Mouse (Mus musculus) gastrocnemius, adult 8-10 months (tissue): ENCODE results near the gene Smchd1. TPM values are rescaled to one million over a fixed set of nuclear protein-coding genes. Genes with fewer than 3 reads are reported as not detected.
A peak's percentile ranks its signal among the peaks of the same experiment; 100 is the strongest.
"Not testable (repeated sequence)": the region's sequence is repeated elsewhere in the genome, so short reads cannot be mapped to it uniquely, and the experiment has no call there.

Experiments
- DNase-seq, 2 experiments: peaks; one replicate each; pipeline ENCODE4 v3.0.0; 2022; ENCODE audit warnings: low spot score in 2 of 2
- total RNA-seq, 4 experiments: library from RNA; stranded (reverse); gene quantifications; 2 replicates each; pipeline ENCODE4 v1.2.4; 2022

The Smchd1 gene
- total RNA-seq, result 1 to 10 TPM; 6.9 to 9.0 (median 8.2) TPM

GRCm38 (mm10) chr17:71474762-71475704 lies at the start of gene Smchd1:
Smchd1 (minus strand) TSS chr17:71475343.
- peak; percentile 84 to 92 for DNase-seq

GRCm38 (mm10) chr17:71510297-71510696 lies 35.2 kb upstream of the Smchd1 start:
- no peak for DNase-seq

- DNase-seq, result no peak
These were observed 31.7 kb upstream of the Smchd1 start for GRCm38 (mm10) chr17:71506832-71507231.

- no peak for DNase-seq
These were observed 20.6 kb upstream of the Smchd1 start for GRCm38 (mm10) chr17:71495784-71496183.

GRCm38 (mm10) chr17:71491332-71491686 lies 16.2 kb upstream of the Smchd1 start:
- DNase-seq, result no peak

GRCm38 (mm10) chr17:71490666-71491331 lies 15.7 kb upstream of the Smchd1 start:
- no peak for DNase-seq

- DNase-seq, result no peak
These were observed 14.7 kb upstream of the Smchd1 start for GRCm38 (mm10) chr17:71489703-71490461.

GRCm38 (mm10) chr17:71486231-71486851 lies 11.2 kb upstream of the Smchd1 start:
- DNase-seq, result no peak

- no peak for DNase-seq
These were observed 10.7 kb upstream of the Smchd1 start for GRCm38 (mm10) chr17:71485791-71486230.

GRCm38 (mm10) chr17:71484711-71485110 lies 9.6 kb upstream of the Smchd1 start:
- DNase-seq, result no peak

GRCm38 (mm10) chr17:71483418-71484060 lies 8.4 kb upstream of the Smchd1 start:
- no peak for DNase-seq

- DNase-seq, result no peak
These were observed 4.3 kb upstream of the Smchd1 start for GRCm38 (mm10) chr17:71479381-71479901.

- DNase-seq, result no peak
These were observed 2.3 kb upstream of the Smchd1 start for GRCm38 (mm10) chr17:71477481-71477880.

GRCm38 (mm10) chr17:71476346-71477020 lies 1.3 kb upstream of the Smchd1 start:
- no peak for DNase-seq

- DNase-seq, result peak; percentile 39 to 41
These were observed 554 bp upstream of the Smchd1 start for GRCm38 (mm10) chr17:71475705-71476089.

GRCm38 (mm10) chr17:71474128-71474527 lies 1.0 kb downstream of the Smchd1 start:
- DNase-seq, result no peak

- no peak for DNase-seq
These were observed 3.9 kb downstream of the Smchd1 start for GRCm38 (mm10) chr17:71471261-71471660.

- DNase-seq, result no peak
These were observed 14.8 kb downstream of the Smchd1 start for GRCm38 (mm10) chr17:71460312-71460711.

GRCm38 (mm10) chr17:71459818-71460217 lies 15.3 kb downstream of the Smchd1 start, which contains the start of gene Gm4707:
Gm4707 (minus strand) TSS chr17:71459918.
- no peak for DNase-seq

GRCm38 (mm10) chr17:71457361-71457760 lies 17.8 kb downstream of the Smchd1 start:
- DNase-seq, result not testable (repeated sequence)
